Mouse (Mus musculus) thymus, postnatal 4 days (tissue): ENCODE measurements at regions not wholly inside any gene's neighbourhood (a gene's known extent, or its start where the extent isn't known, plus 50 kb on each side); places are given as distances from the start of the nearest gene placed in this dataset.

Experiments used
- DNase-seq: peaks from one replicate; pipeline ENCODE4 v3.0.0; 2021

DNA sequence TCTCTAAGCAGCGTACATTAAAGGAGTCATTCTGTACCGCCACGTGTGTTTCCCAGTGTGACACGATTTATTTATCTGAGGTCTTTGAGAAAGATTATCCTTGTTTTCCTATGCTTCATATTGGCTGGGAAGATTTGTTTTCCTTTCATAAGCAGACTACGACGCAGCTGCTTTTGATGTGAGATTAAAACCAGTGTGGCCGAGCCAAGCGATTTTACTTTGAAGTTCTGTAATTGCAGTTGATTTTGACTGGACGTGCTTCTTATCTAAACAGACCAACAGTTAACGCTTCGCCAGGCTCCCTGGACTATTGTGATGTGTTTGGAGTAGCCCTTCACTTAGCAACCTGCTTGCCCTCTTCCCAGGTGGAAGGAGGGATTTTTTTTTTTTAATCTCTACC, 120.6 kb downstream of the Dact1 start:
- no peak for DNase-seq

DNA sequence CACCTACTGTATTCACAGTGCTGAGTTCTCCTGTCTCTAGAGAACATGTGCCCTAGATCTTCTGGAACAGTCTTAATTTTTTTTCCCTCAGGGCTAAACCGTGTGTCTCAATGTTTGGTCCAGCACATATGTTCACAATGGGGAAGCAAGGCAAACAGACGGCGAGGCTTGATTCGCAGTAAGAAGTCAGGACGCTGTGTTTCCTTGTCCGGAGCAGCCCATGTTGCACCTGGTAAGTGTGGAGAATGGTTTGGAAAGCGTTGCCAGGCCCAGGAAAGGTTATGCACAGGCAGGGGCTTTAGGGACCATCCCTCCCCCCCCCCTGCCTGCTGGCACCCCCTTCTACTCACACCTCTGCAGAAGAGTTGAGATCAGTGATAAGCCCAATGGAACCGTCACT, 121.4 kb downstream of the Dact1 start:
- no peak for DNase-seq

DNA sequence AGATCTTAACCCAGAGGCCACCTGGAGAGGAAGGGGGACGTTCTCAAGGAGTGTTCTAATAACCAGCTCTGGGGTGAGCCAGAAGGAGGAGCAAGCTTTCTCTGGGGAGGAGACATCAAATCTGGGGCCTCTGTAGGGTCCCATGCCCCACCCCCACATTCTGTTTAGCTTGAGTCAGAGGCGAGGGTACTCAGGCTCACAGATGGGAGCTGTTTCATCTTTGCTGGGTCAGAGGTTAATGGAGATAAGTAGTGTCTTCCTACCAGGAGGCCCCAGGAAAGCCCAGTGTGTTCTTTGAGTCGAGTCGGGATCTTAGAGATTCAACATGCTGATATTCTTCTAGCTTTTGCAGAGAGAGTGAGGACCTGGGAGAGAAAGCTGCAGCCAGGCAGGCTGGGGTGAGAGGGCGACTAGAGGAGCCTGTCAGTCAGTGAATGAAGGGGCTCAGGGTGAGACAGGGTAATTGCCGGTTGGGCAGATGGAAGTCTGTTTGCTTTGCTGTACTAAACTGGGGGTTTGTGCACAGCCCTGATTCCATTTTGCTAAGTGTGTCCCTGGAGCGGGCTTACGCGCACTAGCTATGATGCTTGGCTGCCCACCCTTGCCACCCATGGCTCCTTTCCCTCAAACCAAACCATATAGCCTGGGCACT, 124.0 kb downstream of the Dact1 start:
- no peak for DNase-seq

DNA sequence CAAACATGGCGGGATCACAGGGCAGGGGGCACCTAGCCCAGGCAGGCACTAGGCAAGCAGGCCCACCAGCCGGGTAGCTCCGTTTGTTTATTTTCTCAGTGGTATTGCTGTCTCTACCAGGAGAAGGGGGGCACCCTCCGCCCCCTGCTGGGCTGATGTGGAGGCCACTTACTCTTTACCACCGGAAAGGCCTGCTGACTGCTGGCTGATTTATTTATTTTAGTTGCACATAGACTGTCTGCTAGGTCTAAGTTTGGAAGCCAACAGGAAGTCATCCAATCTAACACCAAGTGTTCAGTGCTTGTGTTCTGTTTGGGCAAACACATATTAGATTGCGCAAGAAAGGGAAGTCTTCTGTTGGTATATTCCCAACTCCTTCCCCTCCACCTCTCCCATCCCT, 128.6 kb downstream of the Dact1 start:
- peak; percentile 55 for DNase-seq

DNA sequence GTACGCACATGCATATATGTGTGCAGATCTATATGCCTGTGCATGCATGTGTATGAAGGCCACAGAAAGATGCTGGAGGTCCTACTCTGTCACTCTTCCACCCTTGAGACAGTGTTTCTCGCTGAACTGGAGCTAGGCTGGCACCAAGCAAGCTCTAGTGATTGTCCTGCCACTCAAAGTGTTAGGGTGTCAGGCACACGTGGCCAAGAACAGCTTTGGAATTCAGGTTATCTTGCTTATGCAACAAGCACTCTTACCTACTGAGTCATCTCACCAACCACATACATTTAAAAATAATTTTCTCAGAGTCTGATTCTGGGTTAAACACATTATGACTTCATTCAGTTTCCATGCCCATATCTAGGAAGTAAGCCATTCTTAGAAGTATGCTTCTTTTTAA, 131.2 kb downstream of the Dact1 start:
- no peak for DNase-seq

DNA sequence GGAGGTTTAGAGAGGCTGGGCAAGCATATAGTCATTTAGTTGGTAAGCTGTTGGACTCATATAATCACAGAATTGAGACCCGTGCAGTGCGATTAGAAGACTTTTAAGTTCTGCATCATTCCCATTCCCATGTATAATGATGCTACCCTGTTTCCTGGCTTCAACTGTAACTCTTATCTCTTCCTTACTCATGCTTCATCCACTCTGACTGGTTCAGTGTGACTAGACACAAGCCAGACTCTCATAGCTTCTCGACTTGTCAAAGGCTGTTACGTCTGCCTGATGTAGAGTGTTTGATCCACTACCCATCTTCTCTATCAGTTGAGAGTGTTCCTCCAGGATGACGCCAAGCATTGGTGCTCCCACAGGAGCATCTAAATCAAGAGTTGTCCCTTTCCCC, 131.6 kb downstream of the Dact1 start:
- DNase-seq = no peak

DNA sequence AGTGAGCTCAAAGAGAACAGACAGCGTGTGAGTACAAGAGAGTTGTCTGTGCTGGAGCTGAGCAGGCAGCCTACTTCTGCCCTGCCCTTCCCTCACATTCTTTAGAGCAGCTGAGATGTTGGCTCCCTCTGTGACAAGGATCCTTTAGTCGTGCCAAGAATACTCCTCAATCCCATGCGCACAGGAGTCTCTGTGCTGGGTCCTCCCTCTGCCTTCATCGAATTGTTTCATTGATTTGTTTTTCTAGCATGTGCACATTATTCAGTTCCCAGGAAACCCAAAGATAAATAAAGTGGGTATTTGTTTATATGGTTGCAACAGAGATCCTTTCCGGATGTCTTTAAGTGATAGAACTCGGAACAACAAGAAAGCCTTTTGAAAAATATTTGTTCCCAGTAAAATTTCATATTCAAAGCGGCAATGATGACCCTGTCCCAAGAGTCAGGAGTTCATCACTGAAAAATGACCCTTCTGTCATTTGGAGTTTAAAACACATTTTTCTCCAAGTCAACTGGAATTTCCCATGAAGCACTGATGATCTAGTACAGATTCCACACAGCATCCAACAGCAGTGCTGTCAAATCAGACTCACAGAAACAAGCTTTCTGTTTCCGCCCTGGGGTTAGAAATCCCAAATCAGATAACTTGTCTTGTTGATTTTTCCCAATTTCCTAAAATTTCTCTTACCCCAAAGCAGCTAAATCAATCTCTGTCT, 136.7 kb downstream of the Dact1 start:
- no peak for DNase-seq

DNA sequence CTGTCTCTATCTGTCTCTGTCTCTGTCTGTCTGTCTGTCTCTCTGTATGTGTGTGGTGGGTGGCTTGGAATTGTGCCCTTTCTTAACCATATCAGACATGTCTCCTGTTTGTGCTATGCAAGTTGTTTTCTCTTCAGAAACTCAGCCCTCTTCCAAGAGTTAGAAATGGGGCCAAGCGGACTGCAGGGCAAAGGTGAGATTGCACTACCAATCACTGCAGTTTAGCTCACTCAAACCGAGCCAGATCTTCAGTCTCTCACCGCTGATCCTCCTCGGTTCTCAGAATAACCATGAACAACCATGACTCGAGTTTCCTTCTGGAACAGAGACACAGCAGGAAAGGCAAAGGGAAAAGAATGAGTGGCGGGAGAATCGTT, 137.2 kb downstream of the Dact1 start:
- no peak for DNase-seq

DNA sequence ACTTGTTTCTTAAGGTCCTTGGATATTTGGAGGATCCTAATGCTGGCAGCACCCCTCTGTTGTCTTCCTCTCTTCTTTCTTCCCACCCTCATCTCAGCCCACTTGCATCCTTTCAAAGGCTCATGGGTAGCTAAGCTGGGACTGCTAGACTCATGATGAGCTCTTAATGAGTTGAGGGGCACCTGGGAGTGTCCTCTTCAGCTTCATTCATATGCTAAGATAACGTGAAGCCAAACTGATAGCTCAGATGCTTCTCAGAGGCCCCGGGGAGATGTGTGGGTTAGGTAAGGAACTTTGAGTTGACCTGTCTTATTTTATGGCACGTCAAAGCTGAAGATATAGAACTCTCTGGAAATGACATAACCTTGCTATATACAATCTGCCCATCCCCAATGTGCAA, 139.3 kb downstream of the Dact1 start:
- no peak for DNase-seq

DNA sequence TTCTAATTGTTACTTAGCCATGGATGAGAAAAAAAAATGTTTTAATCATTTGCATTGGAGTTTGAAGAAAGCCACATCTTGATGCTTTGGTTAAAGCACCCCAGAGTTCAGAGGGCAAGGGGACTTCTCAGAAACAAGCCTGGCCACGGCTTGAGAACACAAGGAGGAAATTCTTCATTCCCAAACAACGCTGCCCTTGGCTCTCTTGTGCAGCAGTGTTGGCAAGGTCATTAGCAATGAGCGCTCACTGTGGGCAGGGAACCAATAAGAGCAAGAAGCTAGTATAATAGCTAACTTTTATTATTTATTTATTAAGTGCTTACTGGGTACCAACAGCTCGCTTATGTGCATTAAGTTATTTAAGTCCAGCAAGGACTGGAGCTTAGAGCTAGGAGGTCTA, 140.4 kb downstream of the Dact1 start:
- DNase-seq = no peak

DNA sequence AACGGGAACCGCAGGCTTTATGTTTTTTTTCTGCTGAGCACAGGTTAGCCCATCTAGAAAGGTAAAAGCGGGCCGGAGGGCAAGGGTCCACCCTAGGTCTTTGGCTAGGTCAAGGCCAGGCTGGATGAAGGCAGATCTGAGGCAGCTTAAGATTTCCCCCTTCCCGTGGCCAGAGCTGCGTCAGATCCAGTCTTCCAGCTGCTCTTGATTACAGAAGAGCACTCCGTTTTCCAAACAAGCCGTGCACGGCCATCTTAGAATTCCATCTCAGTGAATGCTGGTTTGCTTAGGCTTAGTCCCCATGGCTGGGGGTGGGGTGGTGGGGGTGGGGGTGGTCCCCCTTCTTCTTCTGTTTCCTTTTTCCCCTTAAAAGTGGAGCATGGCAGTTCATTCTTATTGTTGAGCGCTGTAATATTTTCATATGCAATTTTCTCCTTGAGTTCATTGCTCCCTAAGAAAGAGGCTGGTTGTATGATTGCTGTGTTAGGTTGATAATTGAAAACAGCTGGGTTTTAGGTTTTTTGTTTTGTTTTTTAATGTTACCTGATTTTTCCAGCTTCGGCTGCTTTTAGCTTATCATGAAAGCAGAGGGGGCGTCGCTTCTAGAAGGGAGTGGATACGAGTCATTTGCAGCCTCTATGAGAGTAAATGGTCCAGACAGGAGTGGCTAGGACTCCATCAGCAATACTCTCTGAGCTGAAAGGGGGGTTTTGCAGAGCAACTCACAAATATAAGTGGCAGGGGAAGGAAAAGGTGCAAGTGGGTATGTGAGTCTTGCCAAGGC, 141.2 kb downstream of the Dact1 start:
- no peak for DNase-seq

DNA sequence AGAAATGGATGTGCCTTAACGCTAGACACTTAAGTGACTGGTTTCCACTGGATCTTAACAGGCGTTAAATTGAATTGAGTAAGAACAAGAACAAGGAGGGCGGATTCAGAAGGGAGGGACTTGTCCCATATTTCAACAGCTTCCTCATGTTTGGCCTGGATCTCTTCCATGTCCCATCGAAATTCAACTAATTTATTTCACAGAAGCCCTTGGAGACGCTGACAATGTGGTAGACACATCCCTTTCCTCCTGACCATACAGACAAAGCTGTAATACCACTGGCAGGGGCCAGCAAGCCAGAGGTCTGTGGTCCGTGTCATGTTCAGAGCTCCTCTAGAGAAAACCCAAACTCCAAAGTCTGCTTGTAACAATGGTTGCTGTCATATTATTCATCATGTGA, 147.2 kb downstream of the Dact1 start:
- DNase-seq = no peak

DNA sequence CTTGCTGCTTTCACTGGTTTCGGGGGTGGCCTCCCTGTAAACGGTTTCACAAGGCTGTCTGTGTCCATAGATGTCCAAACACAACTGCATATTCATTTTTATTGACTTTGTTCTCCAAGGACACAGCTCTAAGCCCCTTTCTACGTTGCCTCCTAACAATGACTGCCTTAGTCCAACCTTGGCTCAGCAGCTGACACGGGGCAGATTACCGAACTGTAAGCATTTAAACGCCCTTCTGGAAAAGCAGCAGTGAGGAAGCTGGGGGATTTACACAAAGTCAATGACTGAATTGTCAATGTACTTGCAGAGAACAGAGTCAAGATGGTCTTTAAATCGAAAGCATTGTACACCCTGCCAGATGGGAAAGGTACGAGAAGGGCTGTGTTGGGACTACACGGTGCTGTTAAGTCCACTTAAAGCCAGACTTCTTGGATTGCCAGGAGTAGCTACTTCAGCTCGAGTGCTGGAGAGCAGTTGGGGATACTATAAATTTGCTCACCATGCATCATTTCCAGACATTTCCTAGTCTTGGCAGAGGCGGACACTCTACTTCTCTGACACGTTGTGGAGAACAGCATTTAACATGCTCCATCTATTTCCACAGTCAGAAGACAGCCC, 149.0 kb downstream of the Dact1 start:
- DNase-seq = no peak

DNA sequence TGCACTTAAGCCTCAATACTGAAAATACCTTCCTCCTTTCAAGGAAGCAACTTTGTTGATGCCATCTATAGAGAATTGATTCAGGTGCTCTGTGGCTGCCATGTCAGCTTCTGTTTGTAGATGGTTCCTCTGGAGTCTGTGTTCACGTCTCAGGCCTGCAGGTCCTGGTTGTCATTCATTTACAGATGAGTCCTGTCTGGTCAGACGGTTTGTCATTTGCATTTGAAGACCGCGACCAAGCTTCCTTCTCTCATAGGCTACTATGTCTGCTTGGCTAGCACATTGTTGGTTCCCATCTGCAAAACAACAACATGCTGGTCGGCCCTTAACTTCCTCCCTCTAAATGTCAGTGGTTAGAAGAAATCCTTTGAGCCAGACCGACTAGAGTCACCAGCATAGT, 151.0 kb downstream of the Dact1 start:
- DNase-seq = no peak

DNA sequence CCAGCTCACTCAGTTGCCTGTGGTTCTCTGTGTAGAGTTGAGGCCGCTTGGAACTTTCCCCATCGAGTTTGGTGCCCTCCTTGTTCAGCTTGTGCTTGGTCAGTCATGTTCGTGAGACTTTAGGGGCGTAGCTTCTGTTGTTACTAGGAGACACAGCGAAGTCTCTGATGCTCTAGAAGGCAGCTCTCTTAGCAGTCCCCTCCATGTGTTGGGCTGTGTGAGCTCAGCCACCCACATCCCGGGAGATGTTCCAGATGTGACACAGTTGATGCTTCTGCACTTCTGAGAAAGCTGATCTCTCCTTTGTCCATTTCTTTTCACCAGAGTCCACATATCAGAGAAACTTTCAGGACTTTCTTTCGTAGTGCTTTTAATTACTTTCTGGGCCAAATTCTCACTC, 158.1 kb downstream of the Dact1 start:
- no peak for DNase-seq

DNA sequence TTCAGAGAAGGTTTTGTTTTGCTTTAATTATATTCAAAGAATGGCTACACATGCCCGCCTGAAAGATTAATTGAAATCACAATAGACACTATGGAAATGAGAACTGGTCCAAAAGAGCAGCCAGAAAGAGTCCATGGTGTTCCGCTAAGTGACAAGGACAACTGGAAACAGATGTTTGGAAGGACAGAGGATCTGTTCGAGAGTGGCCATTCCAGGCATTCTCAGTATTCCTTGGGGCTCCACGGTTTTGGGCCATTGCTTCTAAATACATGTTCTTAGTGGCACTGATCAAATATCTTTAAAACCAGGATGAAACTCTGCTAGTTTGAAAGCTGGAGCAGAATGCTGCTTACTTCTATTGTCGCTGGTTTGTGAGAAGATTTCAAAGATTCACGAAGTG, 158.6 kb downstream of the Dact1 start:
- DNase-seq = no peak

DNA sequence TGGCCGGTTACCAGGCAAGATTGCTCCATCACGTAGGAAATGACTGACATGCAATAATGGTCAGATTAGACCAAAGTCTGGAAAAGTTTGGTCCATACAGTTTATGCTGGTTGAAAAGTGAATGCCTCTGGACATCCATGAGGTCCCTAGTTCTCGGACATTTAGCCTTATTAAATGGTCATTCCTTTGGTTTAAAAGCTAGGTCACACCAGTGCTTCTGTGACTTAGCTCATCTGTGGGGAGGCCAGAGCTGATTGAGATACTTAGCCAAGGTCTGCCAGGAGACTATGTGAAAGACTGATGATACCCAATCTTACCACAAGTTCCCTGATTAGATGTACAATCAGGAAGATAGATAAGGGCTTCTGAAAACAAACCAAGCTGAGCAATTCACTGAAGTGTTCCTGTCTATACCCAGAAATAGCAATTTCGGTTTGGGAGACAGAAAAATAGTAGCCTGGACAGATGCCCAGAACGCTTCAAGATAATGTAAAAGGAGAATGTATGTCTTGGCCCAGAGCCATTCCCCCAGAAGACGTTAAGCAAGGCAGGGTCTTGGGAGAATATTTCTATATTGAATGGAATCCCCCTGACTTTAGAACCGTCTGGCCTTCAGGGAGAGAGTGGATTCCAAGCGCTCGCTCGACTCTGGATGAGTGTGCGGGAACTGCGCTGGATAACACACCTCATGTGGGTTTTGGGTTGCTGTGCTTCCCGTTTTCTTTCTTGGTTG, 161.5 kb downstream of the Dact1 start:
- DNase-seq = no peak

DNA sequence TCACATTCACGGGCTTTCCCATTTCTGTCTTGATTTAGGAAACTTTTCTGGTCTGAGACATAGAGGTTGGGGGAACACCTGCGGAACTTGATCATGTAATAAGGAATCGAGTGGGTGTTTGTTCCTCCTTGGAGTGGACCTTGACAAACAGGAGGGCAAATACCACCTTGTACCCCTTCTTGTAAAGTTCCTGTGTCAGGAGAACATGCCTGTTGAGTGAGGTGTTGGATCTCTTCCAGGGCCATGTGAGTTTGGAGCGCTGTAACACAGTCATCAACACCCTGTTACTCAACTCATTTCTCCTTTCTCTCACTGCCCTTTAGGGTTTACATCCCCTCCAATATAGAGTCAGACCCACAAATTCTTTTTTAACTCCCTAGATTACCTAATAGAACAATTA, 162.0 kb downstream of the Dact1 start:
- no peak for DNase-seq

DNA sequence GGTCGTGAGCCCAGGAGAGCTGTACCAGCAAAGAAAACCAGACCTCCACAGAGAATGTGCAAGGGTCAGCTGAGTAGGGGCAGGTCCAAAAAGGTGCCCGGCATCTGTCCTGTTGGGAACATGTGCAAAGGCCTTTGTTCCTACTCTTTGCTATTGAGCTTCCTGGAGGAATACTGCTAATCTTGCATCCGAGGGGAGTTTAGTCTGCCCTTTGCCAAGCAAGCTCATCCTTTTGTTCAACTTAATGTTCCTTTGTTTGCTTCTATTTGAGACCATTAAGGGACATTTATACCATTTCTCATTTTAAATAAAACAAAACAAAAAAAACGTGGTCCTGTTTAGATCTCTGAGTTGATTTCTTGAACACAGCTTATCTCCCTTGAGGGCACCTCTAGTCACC, 166.6 kb downstream of the Dact1 start:
- no peak for DNase-seq

DNA sequence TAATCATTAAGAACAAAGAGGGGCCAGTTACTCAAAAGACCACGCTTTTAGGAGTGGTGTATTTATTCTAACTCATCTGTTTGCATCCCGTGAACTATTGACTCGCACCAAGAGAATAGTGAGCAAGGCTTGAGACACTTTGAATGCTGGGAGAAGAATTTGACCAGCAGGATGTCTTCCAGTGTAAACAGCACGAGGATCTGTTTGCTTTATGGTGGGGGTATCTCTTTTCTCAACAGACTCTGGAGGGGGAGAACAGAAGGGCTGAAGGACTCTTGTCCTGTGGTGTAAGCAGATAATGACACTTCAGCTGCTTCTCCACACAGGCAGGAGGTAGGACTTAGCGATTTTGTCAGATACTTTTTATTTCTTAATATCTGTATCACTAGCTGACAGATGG, 168.0 kb downstream of the Dact1 start:
- no peak for DNase-seq

DNA sequence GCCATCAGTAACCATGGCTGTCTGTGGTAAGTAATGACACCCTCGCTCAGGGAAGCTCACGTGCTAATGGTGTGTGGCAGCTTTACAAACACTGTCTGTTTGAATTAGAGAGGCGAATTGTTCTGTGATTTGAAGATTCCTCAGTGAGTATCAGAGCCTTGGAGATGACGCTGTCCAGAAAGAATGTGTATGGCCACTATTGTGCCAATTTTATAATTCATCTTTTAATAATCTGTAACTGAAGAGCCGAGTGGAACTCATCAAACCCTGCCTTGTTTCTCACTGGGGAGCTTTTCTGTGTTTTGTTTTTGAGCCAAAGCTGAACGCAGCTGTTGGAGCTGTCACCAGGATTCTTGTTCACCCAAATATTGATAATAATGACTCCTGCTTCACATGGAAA, 171.7 kb downstream of the Dact1 start:
- DNase-seq = no peak

DNA sequence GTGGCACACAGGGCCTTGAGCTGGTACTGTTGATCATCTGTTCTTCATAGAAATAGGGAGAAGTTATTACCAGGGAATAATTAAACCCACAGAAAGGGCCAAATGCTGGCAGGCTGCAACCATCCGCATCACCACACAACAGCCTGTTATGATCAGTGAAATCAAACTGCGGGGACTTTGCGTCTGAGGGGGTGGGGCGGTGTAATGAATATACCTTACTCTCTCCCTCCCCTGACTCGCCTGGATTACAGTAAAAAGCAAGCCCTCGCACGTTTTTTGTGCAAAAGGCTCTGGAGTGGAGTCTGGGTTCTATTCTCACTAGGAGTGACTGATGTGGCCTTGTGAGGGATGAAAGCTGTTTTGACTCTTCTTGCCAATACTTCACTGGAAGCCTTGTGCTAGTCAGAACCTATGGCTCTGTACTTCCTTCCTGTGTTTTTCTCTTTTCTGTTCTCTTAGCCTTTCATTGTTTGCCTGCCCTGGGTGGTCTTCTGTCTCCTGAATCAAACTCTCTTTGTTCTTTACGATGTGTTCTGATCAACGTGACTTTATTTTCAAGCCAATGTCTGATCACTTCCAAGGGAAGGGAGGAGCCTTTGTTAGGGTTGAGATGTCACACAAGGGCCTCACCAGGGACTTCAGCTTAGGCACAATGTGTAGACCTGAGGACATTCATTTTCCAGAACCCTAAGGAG, 172.4 kb downstream of the Dact1 start:
- DNase-seq = no peak

DNA sequence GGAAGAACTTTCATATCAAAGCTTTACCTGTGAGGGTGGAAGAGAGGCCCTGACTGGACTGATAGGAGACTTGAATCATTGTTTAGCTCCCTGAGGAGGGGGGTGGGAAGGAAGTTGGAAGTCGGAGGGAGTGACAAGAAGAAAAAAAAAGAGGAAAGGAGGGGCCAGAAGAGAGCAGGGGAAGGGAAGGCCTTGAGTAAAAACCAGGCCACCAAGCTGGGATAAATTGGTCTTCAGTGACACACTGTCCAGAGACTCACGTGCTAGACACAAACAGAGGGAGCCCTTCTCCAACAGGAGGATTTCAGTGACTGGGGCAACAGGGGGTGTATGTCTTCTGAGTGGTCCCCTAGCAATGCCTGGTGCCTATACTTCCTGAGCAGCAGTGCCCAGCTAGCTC, 172.9 kb downstream of the Dact1 start:
- DNase-seq = no peak
